Mouse (Mus musculus) embryonic fibroblast, embryonic 13.5 days (primary cell): ENCODE data around the gene Abhd12.

Source experiments
- CTCF ChIP-seq: IDR thresholded peaks from 2 replicates; pipeline ENCODE4 v1.5.1; 2011; ENCODE audit warnings: mild to moderate bottlenecking, control low read depth, low read length, moderate library complexity, borderline replicate concordance; ENCODE audit not compliant: insufficient read depth
- POLR2A ChIP-seq: IDR thresholded peaks from 2 replicates; pipeline ENCODE4 v1.6.1; 2011; ENCODE audit warnings: low read depth, mild to moderate bottlenecking, control low read depth, low read length, moderate library complexity

GRCm38 (mm10) chr2:150842049-150842461 is 62.5 kb downstream of the Abhd12 start:
- TF ChIP-seq CTCF (no peak), POLR2A (no peak)
